Mouse (Mus musculus): ENCODE results near the gene Kif24. TPM values are rescaled to one million over a fixed set of nuclear protein-coding genes. Genes with fewer than 3 reads are reported as not detected.

Kif24 gene
- polyA plus RNA-seq, 2 experiments, result 4.6 to 7.0 TPM

- Histone ChIP-seq H3K27ac (replicated peaks; ENCODE audit: low read depth, low read length) (no peak overlapping the region), H3K27me3 (ENCODE audit: control insufficient read depth, insufficient read depth, low read length) (no peaks in the 10 kb centered on the region), H3K9ac (ENCODE audit: low read depth, low read length, severe bottlenecking) (no peak overlapping the region), H3K4me3 (replicated peaks; ENCODE audit: low read length) (no peak overlapping the region), H3K36me3 (ENCODE audit: control insufficient read depth, insufficient read depth, low read length) (peaks cover 61% of the 10 kb centered on the region), H3K9me3 (ENCODE audit: control insufficient read depth, low read length) (no peaks in the 10 kb centered on the region), H3K4me2 (replicated peaks; ENCODE audit: low read depth, low read length, severe bottlenecking) (no peak overlapping the region), H3K4me1 (ENCODE audit: control insufficient read depth, insufficient read depth, low read length) (no peaks in the 10 kb centered on the region)
- WGBS, result 80% methylated on average over 1 of the region's 1 CpGs
- ATAC-seq (ENCODE audit: low FRiP score, low read depth), result no peak
- no peak for DNase-seq (ENCODE audit: low spot score)
- TF ChIP-seq POLR2A (IDR thresholded peaks at IDR 0.05; ENCODE audit: borderline replicate concordance, extremely low read depth, insufficient read depth, insufficient read length), result no peak
Observed at GRCm38 (mm10) chr4:41386412-41386975, 78.2 kb downstream of the Kif24 start.

DNA sequence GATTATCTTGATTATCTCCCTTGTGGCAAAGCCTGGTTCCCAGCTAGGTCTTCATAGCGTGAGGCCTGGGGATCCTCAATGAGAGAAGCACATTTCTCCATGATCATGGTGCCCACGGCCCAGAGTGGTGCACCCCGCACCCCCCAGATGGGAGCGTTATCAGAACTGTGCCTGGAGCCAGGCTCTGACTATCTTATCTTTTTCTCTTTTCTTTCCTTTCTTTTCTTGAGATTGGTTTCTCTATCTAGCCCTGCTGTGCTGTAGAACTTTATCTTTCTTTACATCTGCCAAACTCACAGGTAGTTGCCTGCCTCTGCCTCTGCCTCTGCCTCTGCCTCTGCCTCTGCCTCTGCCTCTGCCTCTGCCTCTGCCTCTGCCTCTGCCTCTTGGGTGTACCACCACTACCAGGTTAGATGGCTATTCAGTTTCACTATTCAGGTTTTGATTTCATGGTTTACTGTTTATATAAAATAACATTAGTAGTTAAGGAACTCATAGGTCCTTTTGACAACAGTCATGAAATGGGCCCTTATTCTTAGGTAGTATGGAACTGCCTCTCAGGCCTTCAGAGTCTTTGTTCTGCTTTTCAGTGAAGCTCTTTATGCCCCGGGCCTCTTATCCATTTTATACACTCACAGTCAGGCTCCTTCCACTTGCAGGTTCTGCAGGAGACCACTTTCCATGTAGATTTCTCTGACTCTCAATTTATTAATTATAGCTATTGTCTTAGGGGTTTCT, 83.3 kb downstream of the Kif24 start:
- no peaks in the 10 kb centered on the region for H3K9me3 ChIP-seq (ENCODE audit: control insufficient read depth, low read length)
- no peak overlapping the region for H3K4me3 ChIP-seq (replicated peaks; ENCODE audit: low read length)
- no peaks in the 10 kb centered on the region for H3K27me3 ChIP-seq (ENCODE audit: control insufficient read depth, insufficient read depth, low read length)
- DNase-seq (ENCODE audit: low spot score), result no peak
- peaks cover 61% of the 10 kb centered on the region for H3K36me3 ChIP-seq (ENCODE audit: control insufficient read depth, insufficient read depth, low read length)
- no peaks in the 10 kb centered on the region for H3K4me1 ChIP-seq (ENCODE audit: control insufficient read depth, insufficient read depth, low read length)
- no peak for TF ChIP-seq POLR2A (IDR thresholded peaks at IDR 0.05; ENCODE audit: borderline replicate concordance, extremely low read depth, insufficient read depth, insufficient read length)
- ATAC-seq (ENCODE audit: low FRiP score, low read depth), result no peak
- 100% methylated on average over 5 of the region's 5 CpGs for WGBS
- H3K27ac ChIP-seq (replicated peaks; ENCODE audit: low read depth, low read length), result no peak overlapping the region
- no peak overlapping the region for H3K9ac ChIP-seq (ENCODE audit: low read depth, low read length, severe bottlenecking)
- H3K4me2 ChIP-seq (replicated peaks; ENCODE audit: low read depth, low read length, severe bottlenecking), result no peak overlapping the region

DNA sequence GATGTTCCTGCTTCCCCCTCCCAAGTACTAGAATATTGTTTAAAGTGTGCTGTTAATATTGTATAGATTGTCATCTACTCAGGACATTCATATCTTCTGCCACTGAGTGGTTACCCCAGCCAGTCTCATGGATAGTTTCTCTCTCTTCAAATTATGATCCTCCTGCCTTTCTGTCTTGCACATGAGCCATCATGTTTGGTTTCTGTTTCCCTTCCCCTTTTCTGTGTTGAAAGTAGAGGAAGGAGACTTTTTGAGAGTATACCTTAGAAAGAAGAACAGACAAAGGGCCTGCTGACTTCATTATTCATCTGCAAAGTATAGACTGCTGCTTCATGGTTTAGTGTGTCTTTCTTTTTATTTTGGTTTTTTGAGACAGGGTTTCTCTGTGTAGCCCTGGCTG, 87.1 kb downstream of the Kif24 start:
- Histone ChIP-seq H3K4me1 (ENCODE audit: control insufficient read depth, insufficient read depth, low read length) (no peaks in the 10 kb centered on the region), H3K9ac (ENCODE audit: low read depth, low read length, severe bottlenecking) (no peak overlapping the region), H3K27ac (replicated peaks; ENCODE audit: low read depth, low read length) (no peak overlapping the region), H3K36me3 (ENCODE audit: control insufficient read depth, insufficient read depth, low read length) (peaks cover 71% of the 10 kb centered on the region), H3K4me3 (replicated peaks; ENCODE audit: low read length) (no peak overlapping the region), H3K27me3 (ENCODE audit: control insufficient read depth, insufficient read depth, low read length) (no peaks in the 10 kb centered on the region), H3K4me2 (replicated peaks; ENCODE audit: low read depth, low read length, severe bottlenecking) (no peak overlapping the region), H3K9me3 (ENCODE audit: control insufficient read depth, low read length) (no peaks in the 10 kb centered on the region)
- no peak for ATAC-seq (ENCODE audit: low FRiP score, low read depth)
- no peak for DNase-seq (ENCODE audit: low spot score)
- TF ChIP-seq POLR2A (IDR thresholded peaks at IDR 0.05; ENCODE audit: borderline replicate concordance, extremely low read depth, insufficient read depth, insufficient read length), result no peak

- Histone ChIP-seq H3K9ac (ENCODE audit: low read depth, low read length, severe bottlenecking) (no peak overlapping the region), H3K36me3 (ENCODE audit: control insufficient read depth, insufficient read depth, low read length) (peaks cover 54% of the 10 kb centered on the region), H3K4me1 (ENCODE audit: control insufficient read depth, insufficient read depth, low read length) (no peaks in the 10 kb centered on the region), H3K27me3 (ENCODE audit: control insufficient read depth, insufficient read depth, low read length) (no peaks in the 10 kb centered on the region), H3K9me3 (ENCODE audit: control insufficient read depth, low read length) (no peaks in the 10 kb centered on the region), H3K27ac (replicated peaks; ENCODE audit: low read depth, low read length) (no peak overlapping the region), H3K4me3 (replicated peaks; ENCODE audit: low read length) (no peak overlapping the region), H3K4me2 (replicated peaks; ENCODE audit: low read depth, low read length, severe bottlenecking) (no peak overlapping the region)
- 93% methylated on average over 9 of the region's 9 CpGs for WGBS
- TF ChIP-seq POLR2A (IDR thresholded peaks at IDR 0.05; ENCODE audit: borderline replicate concordance, extremely low read depth, insufficient read depth, insufficient read length), result no peak
- no peak for DNase-seq (ENCODE audit: low spot score)
- no peak for ATAC-seq (ENCODE audit: low FRiP score, low read depth)
Observed at GRCm38 (mm10) chr4:41369702-41370437, 94.8 kb downstream of the Kif24 start.

GRCm38 (mm10) chr4:41368198-41368597, 96.5 kb downstream of the Kif24 start:
- no peak for TF ChIP-seq POLR2A (IDR thresholded peaks at IDR 0.05; ENCODE audit: borderline replicate concordance, extremely low read depth, insufficient read depth, insufficient read length)
- H3K27ac ChIP-seq (replicated peaks; ENCODE audit: low read depth, low read length), result no peak overlapping the region
- ATAC-seq (ENCODE audit: low FRiP score, low read depth) (no peak), DNase-seq (ENCODE audit: low spot score) (no peak)
- peaks cover 43% of the 10 kb centered on the region for H3K36me3 ChIP-seq (ENCODE audit: control insufficient read depth, insufficient read depth, low read length)
- no peak overlapping the region for H3K4me3 ChIP-seq (replicated peaks; ENCODE audit: low read length)
- H3K9me3 ChIP-seq (ENCODE audit: control insufficient read depth, low read length), result no peaks in the 10 kb centered on the region
- H3K9ac ChIP-seq (ENCODE audit: low read depth, low read length, severe bottlenecking), result no peak overlapping the region
- H3K4me2 ChIP-seq (replicated peaks; ENCODE audit: low read depth, low read length, severe bottlenecking), result no peak overlapping the region
- no peaks in the 10 kb centered on the region for H3K27me3 ChIP-seq (ENCODE audit: control insufficient read depth, insufficient read depth, low read length)
- 91% methylated on average over 4 of the region's 4 CpGs for WGBS
- no peaks in the 10 kb centered on the region for H3K4me1 ChIP-seq (ENCODE audit: control insufficient read depth, insufficient read depth, low read length)
